Mouse (Mus musculus) forebrain, embryonic 11.5 days (tissue): ENCODE measurements around the gene Clec2i. TPM values are rescaled to one million over a fixed set of nuclear protein-coding genes. Genes with fewer than 3 reads are reported as not detected.
"Not testable (repeated sequence)": the region's sequence is repeated elsewhere in the genome, so short reads cannot be mapped to it uniquely, and the experiment has no call there.

ENCODE experiments used
- ATAC-seq: fragments of 200-750 bp; cut with Nextera tagmentation; replicated peaks from 2 replicates; pipeline ENCODE4 v1.8.0; 2017; ENCODE audit warnings: moderate TSS enrichment; ENCODE audit not compliant: low FRiP score
- DNase-seq: peaks from one replicate; pipeline ENCODE4 v3.0.0-alpha.2; 2017; ENCODE audit warnings: low spot score
- H3K27ac ChIP-seq: fragments of 300-500 bp; sonication (generic); 2 replicates; pipeline ENCODE4 v1.5.1; 2014; ENCODE audit warnings: low read depth, low read length
- H3K27me3 ChIP-seq: fragments of 300-500 bp; sonication (generic); 2 replicates; pipeline ENCODE4 v1.6.1; 2014; ENCODE audit warnings: mild to moderate bottlenecking, low read length, mixed read lengths; ENCODE audit not compliant: control insufficient read depth, insufficient read depth
- H3K36me3 ChIP-seq: fragments of 300-500 bp; sonication (generic); 2 replicates; pipeline ENCODE4 v1.6.1; 2014; ENCODE audit warnings: mild to moderate bottlenecking, low read length, moderate library complexity, mixed read lengths; ENCODE audit not compliant: control insufficient read depth, insufficient read depth
- H3K4me1 ChIP-seq: fragments of 300-500 bp; sonication (generic); replicated peaks from 2 replicates; pipeline ENCODE4 v1.6.1; 2014; ENCODE audit warnings: low read length, mixed read lengths; ENCODE audit not compliant: control insufficient read depth, insufficient read depth
- H3K4me2 ChIP-seq: fragments of 300-500 bp; sonication (generic); 2 replicates; pipeline ENCODE4 v1.6.1; 2014; ENCODE audit warnings: low read depth, mild to moderate bottlenecking, low read length, moderate library complexity, mixed read lengths; ENCODE audit not compliant: severe bottlenecking
- H3K4me3 ChIP-seq: fragments of 300-500 bp; sonication (generic); 2 replicates; pipeline ENCODE4 v1.5.1; 2014; ENCODE audit warnings: low read depth, low read length
- H3K9ac ChIP-seq: fragments of 300-500 bp; sonication (generic); 2 replicates; pipeline ENCODE4 v1.6.1; 2014; ENCODE audit warnings: low read length
- H3K9me3 ChIP-seq: fragments of 300-500 bp; sonication (generic); 2 replicates; pipeline ENCODE4 v1.6.1; 2016; ENCODE audit warnings: low read length, mixed read lengths; ENCODE audit not compliant: control insufficient read depth
- WGBS: fragments of 180-500 bp; shearing (Covaris S2); extraction: QIAGEN DNeasy Blood & Tissue Kit; methylation state at CpG from one replicate; pipeline ENCODE4 v1.1.7; 2014; 5-methylcytosine and 5-hydroxymethylcytosine counted together
- polyA plus RNA-seq: library from polyadenylated mRNA; unstranded; fragments of >200 nt; fragmentation: Nextera tagmentation; extraction: Ambion mirVana; gene quantifications from 2 replicates; pipeline ENCODE4 v1.2.1, GENCODE M21; 2014

Clec2i gene
- polyA plus RNA-seq, 1 experiment from 2014 or later: not detected

DNA sequence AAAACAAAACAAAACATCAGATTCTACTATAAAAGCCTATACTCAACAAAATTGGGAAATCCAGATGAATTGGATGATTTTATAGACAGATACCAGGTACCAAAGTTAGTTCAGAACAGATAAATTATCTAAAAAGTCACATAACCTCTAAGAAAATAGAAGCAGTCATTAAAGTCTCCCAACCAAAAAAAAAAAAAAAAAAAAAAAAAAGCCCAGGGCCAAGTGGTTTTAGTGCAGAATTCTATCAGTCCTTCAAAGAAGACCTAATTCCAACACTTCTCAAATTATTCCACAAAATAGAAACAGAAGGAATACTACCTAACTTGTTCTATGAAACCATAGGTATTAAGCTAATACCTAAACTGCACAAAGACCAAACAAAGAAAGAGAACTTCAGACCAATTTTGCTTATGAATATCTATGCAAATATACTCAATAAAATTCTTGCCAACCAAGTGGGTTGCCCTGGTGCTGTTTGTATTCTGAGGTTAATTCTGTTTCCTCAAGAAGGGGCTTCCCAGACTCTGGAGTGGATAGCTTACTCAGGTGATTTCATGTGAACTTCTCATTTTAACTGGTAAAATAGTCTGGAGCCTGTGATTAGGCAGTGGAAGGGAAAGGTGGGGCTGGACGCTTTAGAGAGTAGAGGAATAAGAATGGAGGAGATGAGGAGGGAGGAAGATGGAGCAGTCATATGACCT, 15.3 kb upstream of the Clec2i start:
- Histone ChIP-seq H3K9ac (no peak overlapping the region), H3K4me3 (no peak overlapping the region), H3K9me3 (no peaks in the 10 kb centered on the region), H3K4me2 (no peak overlapping the region), H3K36me3 (no peaks in the 10 kb centered on the region), H3K27me3 (no peaks in the 10 kb centered on the region), H3K27ac (no peak overlapping the region), H3K4me1 (no peaks in the 10 kb centered on the region)
- ATAC-seq (no peak), DNase-seq (no peak)
- WGBS: 93% methylated on average over 1 of the region's 1 CpGs

DNA sequence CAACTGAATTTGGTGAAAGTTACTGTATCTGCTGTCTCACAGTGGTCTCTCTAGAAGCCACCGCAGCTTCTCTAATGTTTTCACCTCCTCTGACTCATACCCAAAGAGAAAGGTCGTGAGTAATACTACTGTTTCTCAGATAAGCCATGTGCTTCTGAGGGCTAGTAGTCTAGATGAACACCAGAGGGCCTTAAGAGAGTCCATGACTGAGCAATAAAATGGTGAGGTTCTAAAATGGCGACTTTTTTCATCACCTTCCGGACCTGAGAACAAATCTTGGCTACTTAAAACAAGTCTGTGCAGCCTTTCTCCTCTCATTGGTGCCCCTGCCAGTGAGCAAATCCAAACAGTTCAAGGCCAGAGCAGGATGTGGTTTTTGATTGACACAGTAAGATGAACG, 1.4 kb downstream of the Clec2i start:
- WGBS: 78% methylated on average over 5 of the region's 5 CpGs
- no peaks in the 10 kb centered on the region for H3K9me3 ChIP-seq
- no peak for DNase-seq
- no peaks in the 10 kb centered on the region for H3K4me1 ChIP-seq
- ATAC-seq: no peak
- H3K4me3 ChIP-seq: no peak overlapping the region
- no peaks in the 10 kb centered on the region for H3K27me3 ChIP-seq
- no peak overlapping the region for H3K9ac ChIP-seq
- H3K27ac ChIP-seq: no peak overlapping the region
- no peaks in the 10 kb centered on the region for H3K36me3 ChIP-seq
- H3K4me2 ChIP-seq: no peak overlapping the region

DNA sequence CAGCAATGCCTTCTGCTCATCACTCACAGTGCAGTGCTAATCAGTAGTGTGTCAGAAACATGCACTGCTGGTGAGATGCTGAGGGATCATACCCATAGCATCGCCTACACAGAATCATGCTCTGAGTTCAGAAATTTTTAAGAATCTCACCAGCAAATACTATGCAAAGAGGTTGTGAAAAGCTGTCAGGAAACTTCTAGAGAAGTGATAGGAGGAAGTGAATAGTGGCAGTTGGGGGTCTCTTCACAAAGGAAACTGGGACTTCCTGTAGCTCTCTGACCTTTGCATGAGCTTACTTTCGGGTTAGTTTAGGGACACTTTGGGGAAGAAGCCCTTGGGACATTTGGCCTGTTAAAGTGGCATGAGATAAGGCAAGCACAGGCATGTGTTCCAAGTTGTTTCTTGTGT, 3.6 kb downstream of the Clec2i start, which contains the start of gene BC035044:
BC035044 (minus strand) TSS at position 179 of the 408 bp plus-strand sequence.
- Histone ChIP-seq H3K27ac (no peak within 1 kb of the TSS), H3K4me1 (no peaks in the 10 kb centered on the region), H3K9me3 (no peaks in the 10 kb centered on the region), H3K4me3 (no peak within 1 kb of the TSS), H3K4me2 (no peak within 1 kb of the TSS), H3K36me3 (no peaks in the 10 kb centered on the region), H3K27me3 (no peaks in the 10 kb centered on the region), H3K9ac (no peak within 1 kb of the TSS)
- WGBS: 80% methylated on average over 2 of the region's 2 CpGs
- no peak for ATAC-seq
- no peak for DNase-seq

DNA sequence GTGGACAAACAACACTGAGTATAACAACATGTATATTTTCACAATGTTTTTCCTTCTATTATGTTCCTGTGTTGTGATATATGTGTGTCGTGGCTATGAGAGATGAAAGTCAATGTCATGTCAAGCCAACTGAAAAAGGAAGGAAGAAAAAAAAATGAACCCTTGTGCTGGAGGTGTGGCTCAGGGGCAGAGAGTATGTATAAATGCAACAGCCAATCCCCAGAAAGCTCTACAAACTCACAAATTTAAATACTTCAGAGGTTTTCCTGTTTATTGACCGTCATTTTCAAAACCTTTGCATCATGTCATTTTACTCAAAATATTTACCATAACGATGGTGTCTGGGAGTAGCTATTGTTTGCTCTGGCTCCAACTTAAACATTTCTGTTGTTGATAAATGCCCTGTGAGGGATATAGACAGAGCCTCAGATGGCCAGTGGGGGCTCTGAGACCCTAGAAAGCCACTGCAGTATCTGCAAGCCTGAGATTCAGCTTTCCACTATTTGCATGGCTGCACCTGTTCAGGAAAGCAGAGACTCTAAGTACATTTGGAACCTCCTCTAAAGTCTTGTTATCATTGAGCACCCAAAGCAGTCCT, 8.1 kb downstream of the Clec2i start:
- H3K4me3 ChIP-seq: no peak overlapping the region
- no peaks in the 10 kb centered on the region for H3K4me1 ChIP-seq
- WGBS: 87% methylated on average over 3 of the region's 3 CpGs
- H3K9me3 ChIP-seq: no peaks in the 10 kb centered on the region
- ATAC-seq: no peak
- no peak overlapping the region for H3K9ac ChIP-seq
- no peaks in the 10 kb centered on the region for H3K27me3 ChIP-seq
- H3K36me3 ChIP-seq: no peaks in the 10 kb centered on the region
- no peak for DNase-seq
- H3K4me2 ChIP-seq: no peak overlapping the region
- no peak overlapping the region for H3K27ac ChIP-seq

DNA sequence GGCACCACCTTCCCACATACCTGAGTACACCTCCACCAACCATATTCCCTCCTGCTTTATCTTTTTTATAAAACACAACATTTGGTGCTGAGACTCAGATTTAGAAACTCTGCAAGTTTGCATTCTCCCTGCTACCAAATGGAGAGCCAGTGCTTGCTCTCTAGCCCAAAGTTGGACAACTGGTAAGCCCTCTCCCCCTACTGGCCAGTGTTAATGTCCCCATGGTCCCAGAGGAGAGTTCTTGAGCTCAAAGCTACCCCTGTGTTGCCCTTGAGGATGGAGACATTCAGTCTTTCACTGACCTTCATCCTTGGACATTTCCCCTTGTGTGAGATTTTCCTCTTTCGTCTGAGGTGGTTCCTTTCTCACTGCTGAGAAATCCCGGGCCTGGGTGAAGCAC, 12.7 kb downstream of the Clec2i start:
- Histone ChIP-seq H3K9ac (no peak overlapping the region), H3K4me1 (no peaks in the 10 kb centered on the region), H3K4me3 (no peak overlapping the region), H3K9me3 (no peaks in the 10 kb centered on the region), H3K27me3 (no peaks in the 10 kb centered on the region), H3K4me2 (no peak overlapping the region), H3K36me3 (no peaks in the 10 kb centered on the region), H3K27ac (no peak overlapping the region)
- DNase-seq (no peak), ATAC-seq (no peak)
- WGBS: 80% methylated on average over 2 of the region's 2 CpGs

DNA sequence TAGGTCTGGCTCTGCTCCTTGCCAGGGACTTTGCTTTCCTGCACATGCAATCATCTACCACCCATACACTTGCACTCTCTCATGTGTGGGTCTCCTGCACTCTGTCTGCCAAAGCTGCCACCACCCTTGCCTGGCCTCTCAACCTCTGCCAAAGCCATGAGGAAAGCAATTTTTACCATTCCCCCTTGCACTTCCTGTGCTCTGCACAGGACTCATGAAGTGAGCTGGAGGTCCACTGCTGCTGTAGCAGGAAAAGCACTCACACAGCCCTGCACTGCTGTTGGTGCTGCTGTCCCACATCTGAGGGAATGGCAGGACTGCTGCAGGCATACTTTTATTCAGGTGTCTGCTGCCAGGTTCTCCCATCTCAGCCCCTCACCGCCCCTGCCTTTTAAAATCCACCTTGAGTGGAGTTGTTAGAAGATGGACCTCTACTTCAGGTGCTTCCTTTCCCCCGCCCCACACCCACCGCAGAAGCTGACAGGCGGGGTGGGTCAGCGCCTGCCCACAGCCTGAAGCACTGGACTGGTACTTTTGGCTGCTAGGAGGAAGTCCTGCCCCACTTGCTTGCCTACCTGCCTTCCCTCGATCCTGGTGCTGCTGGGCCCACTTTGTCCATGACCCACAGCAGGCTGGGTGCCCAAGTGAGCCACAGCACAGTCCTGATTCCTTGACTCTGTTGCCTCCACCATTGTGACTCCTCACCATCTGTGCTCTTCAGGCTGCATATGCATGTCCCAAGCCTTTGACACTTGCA, 13.6 kb downstream of the Clec2i start:
- H3K9ac ChIP-seq: not testable (repeated sequence)

DNA sequence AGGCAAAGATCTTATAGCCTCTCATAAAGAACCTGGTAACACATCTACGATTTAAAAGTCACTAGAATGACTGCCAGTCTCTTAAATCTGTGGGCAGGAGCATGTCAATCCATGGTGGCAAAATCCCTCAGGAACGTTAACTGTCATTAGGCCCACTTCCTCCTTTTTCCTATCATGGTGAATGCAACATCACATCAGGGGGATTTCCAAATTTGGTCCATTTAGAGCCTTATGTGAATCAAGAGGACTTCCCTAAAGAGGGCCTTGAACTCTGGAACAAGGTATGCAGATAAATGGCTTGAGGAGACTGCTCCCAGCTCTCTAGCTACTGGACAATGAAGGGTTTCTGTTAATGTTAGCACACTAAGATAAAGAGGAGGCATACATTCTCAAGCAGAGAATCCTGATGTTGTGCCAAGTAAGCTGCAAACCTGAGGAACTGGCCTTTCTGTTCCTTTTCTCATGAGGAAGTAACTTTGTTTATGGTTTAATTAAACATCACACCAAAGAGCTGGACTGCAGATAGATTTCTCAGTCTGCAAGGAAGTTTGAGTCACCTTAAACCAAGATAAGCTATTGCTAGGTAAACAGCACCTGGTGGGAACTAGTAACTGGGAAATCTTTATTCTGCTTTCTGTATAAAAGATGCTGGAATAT, 26.3 kb downstream of the Clec2i start:
- H3K4me2 ChIP-seq: no peak overlapping the region
- H3K27me3 ChIP-seq: no peaks in the 10 kb centered on the region
- H3K36me3 ChIP-seq: no peaks in the 10 kb centered on the region
- H3K9me3 ChIP-seq: no peaks in the 10 kb centered on the region
- H3K4me1 ChIP-seq: no peaks in the 10 kb centered on the region
- no peak overlapping the region for H3K4me3 ChIP-seq
- no peak for DNase-seq
- no peak overlapping the region for H3K27ac ChIP-seq
- 86% methylated on average over 2 of the region's 2 CpGs for WGBS
- no peak overlapping the region for H3K9ac ChIP-seq
- no peak for ATAC-seq

More for the DNA sequence above, 13.6 kb downstream of the Clec2i start:
- not testable (repeated sequence) for DNase-seq, H3K9me3 ChIP-seq, ATAC-seq, H3K4me3 ChIP-seq, H3K27ac ChIP-seq, H3K27me3 ChIP-seq, H3K4me2 ChIP-seq, H3K36me3 ChIP-seq, H3K4me1 ChIP-seq
- 90% methylated on average over 6 of the region's 6 CpGs for WGBS

DNA sequence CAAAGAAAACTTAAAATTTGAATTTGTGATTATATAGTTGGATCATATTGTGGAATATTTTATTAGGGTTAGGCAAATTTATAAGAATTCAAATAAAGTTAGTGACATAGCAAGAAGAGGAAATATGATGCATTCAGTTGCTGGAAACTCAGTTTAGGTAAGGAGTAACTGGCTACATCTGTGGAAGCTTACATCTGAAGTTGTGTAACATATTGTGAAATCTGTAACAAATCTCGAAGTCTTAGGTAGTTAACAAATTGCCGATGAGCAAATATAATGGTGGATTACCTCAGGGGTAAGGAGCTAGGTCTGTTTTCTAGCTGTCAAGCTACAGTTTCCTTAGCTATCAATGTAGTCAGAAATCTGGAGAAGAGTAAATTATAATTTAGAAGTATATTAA, 29.9 kb downstream of the Clec2i start:
- no peak overlapping the region for H3K27ac ChIP-seq
- H3K9me3 ChIP-seq: no peaks in the 10 kb centered on the region
- WGBS: 89% methylated on average over 2 of the region's 2 CpGs
- H3K9ac ChIP-seq: no peak overlapping the region
- H3K4me1 ChIP-seq: no peaks in the 10 kb centered on the region
- no peak overlapping the region for H3K4me3 ChIP-seq
- H3K4me2 ChIP-seq: no peak overlapping the region
- DNase-seq (no peak), ATAC-seq (no peak)
- no peaks in the 10 kb centered on the region for H3K27me3 ChIP-seq
- H3K36me3 ChIP-seq: no peaks in the 10 kb centered on the region
